Mouse (Mus musculus): ENCODE data around the gene Os9. TPM values are rescaled to one million over a fixed set of nuclear protein-coding genes. Genes with fewer than 3 reads are reported as not detected.

The Os9 gene
- polyA plus RNA-seq, 1 experiment, result 114 TPM

- Histone ChIP-seq H3K4me1 (ENCODE audit: control insufficient read depth, insufficient read depth, low read length) (0 out of 2 replicates have a peak, but pooled peaks cover 3% of the 10 kb centered on the region), H3K4me3 (ENCODE audit: insufficient read depth, low read depth, low read length) (no peak overlapping the region), H3K27ac (ENCODE audit: insufficient read depth, low read depth, low read length) (no peak overlapping the region), H3K27me3 (replicated peaks; ENCODE audit: control insufficient read depth, insufficient read depth, low read length) (no peaks in the 10 kb centered on the region), H3K36me3 (ENCODE audit: control insufficient read depth, insufficient read depth, low read length) (no peaks in the 10 kb centered on the region)
- TF ChIP-seq CTCF (conservative IDR thresholded peaks at IDR 0.05; ENCODE audit: insufficient read depth, insufficient read length, low read depth, low read length) (no peak), POLR2A (IDR thresholded peaks at IDR 0.05; ENCODE audit: low read depth, low read length) (no peak)
- 86% methylated on average over 5 of the region's 5 CpGs for whole genome bisulfite sequencing
- DNase-seq, result no peak
Observed at GRCm38 (mm10) chr10:127126579-127126978, 5.6 kb upstream of the Os9 start.

GRCm38 (mm10) chr10:127125210-127126001 lies 4.5 kb upstream of the Os9 start:
- 77% methylated on average over 9 of the region's 9 CpGs for WGBS
- Histone ChIP-seq H3K4me3 (ENCODE audit: insufficient read depth, low read depth, low read length) (no peak overlapping the region), H3K27me3 (replicated peaks; ENCODE audit: control insufficient read depth, insufficient read depth, low read length) (no peaks in the 10 kb centered on the region), H3K4me1 (ENCODE audit: control insufficient read depth, insufficient read depth, low read length) (0 out of 2 replicates have a peak, but pooled peaks cover 3% of the 10 kb centered on the region), H3K27ac (ENCODE audit: insufficient read depth, low read depth, low read length) (no peak overlapping the region), H3K36me3 (ENCODE audit: control insufficient read depth, insufficient read depth, low read length) (no peaks in the 10 kb centered on the region)
- peak; percentile 78 for DNase-seq
- TF ChIP-seq POLR2A (IDR thresholded peaks at IDR 0.05; ENCODE audit: low read depth, low read length), result no peak
- TF ChIP-seq CTCF (conservative IDR thresholded peaks at IDR 0.05; ENCODE audit: insufficient read depth, insufficient read length, low read depth, low read length), result peak; percentile 70

- peak overlapping the region; percentile 19; the same call in 1 of the 2 replicates for H3K4me3 ChIP-seq (ENCODE audit: insufficient read depth, low read depth, low read length)
- peak; percentile 82 for DNase-seq
- 14% methylated on average over 4 of the region's 4 CpGs for WGBS
- TF ChIP-seq CTCF (conservative IDR thresholded peaks at IDR 0.05; ENCODE audit: insufficient read depth, insufficient read length, low read depth, low read length), result peak; percentile 57
- TF ChIP-seq POLR2A (IDR thresholded peaks at IDR 0.05; ENCODE audit: low read depth, low read length), result no peak
- H3K36me3 ChIP-seq (ENCODE audit: control insufficient read depth, insufficient read depth, low read length), result peaks cover 2% of the 10 kb centered on the region
- H3K27me3 ChIP-seq (replicated peaks; ENCODE audit: control insufficient read depth, insufficient read depth, low read length), result no peaks in the 10 kb centered on the region
- H3K27ac ChIP-seq (ENCODE audit: insufficient read depth, low read depth, low read length), result no peak overlapping the region
- 0 out of 2 replicates have a peak, but pooled peaks cover 3% of the 10 kb centered on the region for H3K4me1 ChIP-seq (ENCODE audit: control insufficient read depth, insufficient read depth, low read length)
Observed at GRCm38 (mm10) chr10:127123436-127123805, 2.5 kb upstream of the Os9 start.

- H3K27ac ChIP-seq (ENCODE audit: insufficient read depth, low read depth, low read length), result no peak overlapping the region; the same call in 1 of the 2 replicates
- H3K27me3 ChIP-seq (replicated peaks; ENCODE audit: control insufficient read depth, insufficient read depth, low read length), result no peaks in the 10 kb centered on the region
- peak overlapping the region; percentile 19; the same call in 1 of the 2 replicates for H3K4me3 ChIP-seq (ENCODE audit: insufficient read depth, low read depth, low read length)
- DNase-seq, result no peak
- H3K4me1 ChIP-seq (ENCODE audit: control insufficient read depth, insufficient read depth, low read length), result 0 out of 2 replicates have a peak, but pooled peaks cover 3% of the 10 kb centered on the region
- 14% methylated on average over 13 of the region's 13 CpGs for WGBS
- peaks cover 2% of the 10 kb centered on the region for H3K36me3 ChIP-seq (ENCODE audit: control insufficient read depth, insufficient read depth, low read length)
- TF ChIP-seq CTCF (conservative IDR thresholded peaks at IDR 0.05; ENCODE audit: insufficient read depth, insufficient read length, low read depth, low read length) (no peak), POLR2A (IDR thresholded peaks at IDR 0.05; ENCODE audit: low read depth, low read length) (no peak)
Observed at GRCm38 (mm10) chr10:127122784-127123435, 2.0 kb upstream of the Os9 start.

GRCm38 (mm10) chr10:127122018-127122417 lies 1.1 kb upstream of the Os9 start:
- no peak for DNase-seq
- Histone ChIP-seq H3K27me3 (replicated peaks; ENCODE audit: control insufficient read depth, insufficient read depth, low read length) (no peaks in the 10 kb centered on the region), H3K27ac (ENCODE audit: insufficient read depth, low read depth, low read length) (no peak overlapping the region), H3K4me1 (ENCODE audit: control insufficient read depth, insufficient read depth, low read length) (0 out of 2 replicates have a peak, but pooled peaks cover 3% of the 10 kb centered on the region), H3K36me3 (ENCODE audit: control insufficient read depth, insufficient read depth, low read length) (peaks cover 2% of the 10 kb centered on the region), H3K4me3 (ENCODE audit: insufficient read depth, low read depth, low read length) (no peak overlapping the region)
- 73% methylated on average over 3 of the region's 3 CpGs for WGBS
- no peak for TF ChIP-seq POLR2A (IDR thresholded peaks at IDR 0.05; ENCODE audit: low read depth, low read length)
- TF ChIP-seq CTCF (conservative IDR thresholded peaks at IDR 0.05; ENCODE audit: insufficient read depth, insufficient read length, low read depth, low read length), result no peak

- H3K27ac ChIP-seq (ENCODE audit: insufficient read depth, low read depth, low read length), result 0 out of 2 replicates have a peak overlapping the region, but pooled peaks have one; percentile 11
Observed at GRCm38 (mm10) chr10:127120301-127121065, 448 bp downstream of the Os9 start.

More at GRCm38 (mm10) chr10:127120301-127121065, 448 bp downstream of the Os9 start:
- Histone ChIP-seq H3K27me3 (replicated peaks; ENCODE audit: control insufficient read depth, insufficient read depth, low read length) (no peaks in the 10 kb centered on the region), H3K4me3 (ENCODE audit: insufficient read depth, low read depth, low read length) (peak overlapping the region; percentile 93), H3K36me3 (ENCODE audit: control insufficient read depth, insufficient read depth, low read length) (peaks cover 2% of the 10 kb centered on the region), H3K4me1 (ENCODE audit: control insufficient read depth, insufficient read depth, low read length) (0 out of 2 replicates have a peak, but pooled peaks cover 3% of the 10 kb centered on the region)
- WGBS, result 2% methylated on average over 34 of the region's 34 CpGs
- TF ChIP-seq CTCF (conservative IDR thresholded peaks at IDR 0.05; ENCODE audit: insufficient read depth, insufficient read length, low read depth, low read length), result no peak
- no peak for TF ChIP-seq POLR2A (IDR thresholded peaks at IDR 0.05; ENCODE audit: low read depth, low read length)
- no peak for DNase-seq
